24 mouse cellular contexts compared by ENCODE assay signal in the genomic region with DNA sequence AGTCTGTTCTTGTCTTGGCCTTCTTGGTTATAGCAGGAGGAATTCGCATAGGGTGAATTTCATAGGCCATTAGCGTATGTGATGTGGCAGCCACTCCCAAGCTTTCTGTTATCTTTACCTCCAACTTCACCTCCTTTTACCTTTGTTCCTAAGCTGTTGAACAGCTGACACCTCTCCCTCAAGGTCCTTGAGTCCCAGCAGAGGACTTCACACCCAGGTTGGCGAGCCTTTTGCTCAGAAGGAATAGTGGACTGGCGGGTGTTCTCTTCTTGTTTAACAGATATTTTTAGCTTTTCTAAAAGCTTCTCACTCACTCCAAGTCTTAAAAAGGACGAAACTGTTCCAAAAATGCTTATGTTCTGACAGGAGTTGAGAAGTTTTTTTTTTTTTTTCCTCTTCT.
DNase-seq lines count a peak whose midpoint lies in the region; ATAC-seq and TF ChIP-seq lines count a peak whose summit lies in the region.
"Had no signal": no experiment of that assay in that cellular context is flagged by ENCODE, and none has a peak within 500 bp of the region (broad histone marks: within the 10 kb centered on the region; RNA-seq: fewer than 3 reads in every experiment).

No protein-coding gene starts in this region.

- no peak for DNase-seq in frontal cortex, adult 2 months (ENCODE audit: extremely low spot score in 1 of 2, low spot score in 1 of 2)
- peak; percentile 68 for DNase-seq in midbrain, embryonic 11.5 days (ENCODE audit: low spot score, missing footprints)
- DNase-seq: adrenal gland, adult 8-10 months; adrenal gland, postnatal 14 days; adrenal gland, postnatal 36 days; B cell, adult 2 months; cerebellum, adult 11-12 months; cerebellum, adult 2 months; cerebellum, adult 9-10 months; cerebellum, postnatal 10 days; cerebellum, postnatal 25 days had no signal

- TF ChIP-seq CTCF in intestine, postnatal 0 days (IDR thresholded peaks at IDR 0.05; ENCODE audit: low read depth) = no peak

- no peaks in the 10 kb centered on the region for H3K36me3 ChIP-seq in intestine, embryonic 16.5 days (ENCODE audit: control insufficient read depth, insufficient read depth, low read length)
- no peaks in the 10 kb centered on the region for H3K36me3 ChIP-seq in intestine, postnatal 0 days (ENCODE audit: control insufficient read depth, insufficient read depth)
- H3K36me3 ChIP-seq in midbrain, embryonic 11.5 days (ENCODE audit: control insufficient read depth, insufficient read depth, low read length) = no peaks in the 10 kb centered on the region
- no peaks in the 10 kb centered on the region for H3K36me3 ChIP-seq in midbrain, embryonic 13.5 days
- H3K36me3 ChIP-seq: embryonic facial prominence, embryonic 10.5 days; embryonic facial prominence, embryonic 12.5 days; forebrain, embryonic 15.5 days; G1E had no signal

- WGBS in intestine, embryonic 16.5 days = 76% methylated on average over 5 of the region's 5 CpGs
- WGBS in intestine, postnatal 0 days = 57% methylated on average over 5 of the region's 5 CpGs
- WGBS in midbrain, embryonic 11.5 days = 93% methylated on average over 5 of the region's 5 CpGs
- WGBS in midbrain, embryonic 13.5 days = 89% methylated on average over 5 of the region's 5 CpGs

- H3K4me1 ChIP-seq in intestine, embryonic 16.5 days (ENCODE audit: control insufficient read depth, insufficient read depth, low read length) = no peaks in the 10 kb centered on the region
- no peaks in the 10 kb centered on the region for H3K4me1 ChIP-seq in intestine, postnatal 0 days (replicated peaks; ENCODE audit: control insufficient read depth, insufficient read depth, low read length)
- no peaks in the 10 kb centered on the region for H3K4me1 ChIP-seq in midbrain, embryonic 11.5 days (ENCODE audit: control insufficient read depth, insufficient read depth, low read length)
- no peaks in the 10 kb centered on the region for H3K4me1 ChIP-seq in midbrain, embryonic 13.5 days (replicated peaks)
- H3K4me1 ChIP-seq: embryonic facial prominence, embryonic 10.5 days; embryonic facial prominence, embryonic 12.5 days; forebrain, embryonic 13.5 days; forebrain, embryonic 15.5 days had no signal

- no peak overlapping the region for H3K27ac ChIP-seq in intestine, embryonic 16.5 days (ENCODE audit: low read length)
- no peak overlapping the region for H3K27ac ChIP-seq in intestine, postnatal 0 days (ENCODE audit: low read depth, low read length)
- no peak overlapping the region for H3K27ac ChIP-seq in midbrain, embryonic 11.5 days (ENCODE audit: low read depth, low read length)
- H3K27ac ChIP-seq in midbrain, embryonic 13.5 days = no peak overlapping the region
- H3K27ac ChIP-seq: embryonic facial prominence, embryonic 10.5 days; embryonic facial prominence, embryonic 12.5 days; forebrain, embryonic 13.5 days; forebrain, embryonic 15.5 days had no signal

- peak; percentile 38; the same call in 1 of the 2 replicates for ATAC-seq in frontal cortex, adult (ENCODE audit: low TSS enrichment)
- ATAC-seq in intestine, embryonic 16.5 days = peak; percentile 31; the same call in 1 of the 2 replicates
- no peak for ATAC-seq in intestine, postnatal 0 days
- no peak for ATAC-seq in midbrain, embryonic 11.5 days (ENCODE audit: low FRiP score)
- ATAC-seq in midbrain, embryonic 13.5 days = no peak
- ATAC-seq: activated CD4-positive, CD25-positive, alpha-beta regulatory T cell, adult 4 months; CD4-positive, CD25-positive, alpha-beta regulatory T cell, adult 4 months; forebrain, embryonic 13.5 days; forebrain, embryonic 15.5 days; Patski had no signal

- H3K4me3 ChIP-seq in intestine, embryonic 16.5 days (ENCODE audit: low read length) = no peak overlapping the region
- no peak overlapping the region for H3K4me3 ChIP-seq in intestine, postnatal 0 days (ENCODE audit: low read depth, low read length)
- no peak overlapping the region for H3K4me3 ChIP-seq in midbrain, embryonic 11.5 days (ENCODE audit: low read depth, low read length)
- H3K4me3 ChIP-seq in midbrain, embryonic 13.5 days (replicated peaks) = no peak overlapping the region
- H3K4me3 ChIP-seq: embryonic facial prominence, embryonic 10.5 days; embryonic facial prominence, embryonic 12.5 days; forebrain, embryonic 13.5 days; forebrain, embryonic 15.5 days had no signal

- H3K9ac ChIP-seq in intestine, embryonic 16.5 days (ENCODE audit: low read depth, low read length) = no peak overlapping the region
- no peak overlapping the region for H3K9ac ChIP-seq in intestine, postnatal 0 days (ENCODE audit: low read depth, low read length)
- no peak overlapping the region for H3K9ac ChIP-seq in midbrain, embryonic 11.5 days (ENCODE audit: low read length)
- no peak overlapping the region for H3K9ac ChIP-seq in midbrain, embryonic 13.5 days (replicated peaks)
- H3K9ac ChIP-seq: embryonic facial prominence, embryonic 12.5 days; forebrain, embryonic 13.5 days; forebrain, embryonic 15.5 days had no signal

- no peaks in the 10 kb centered on the region for H3K27me3 ChIP-seq in intestine, embryonic 16.5 days (replicated peaks; ENCODE audit: control insufficient read depth, insufficient read depth, low read length)
- no peaks in the 10 kb centered on the region for H3K27me3 ChIP-seq in intestine, postnatal 0 days (replicated peaks; ENCODE audit: control insufficient read depth, insufficient read depth, low read length)
- H3K27me3 ChIP-seq in midbrain, embryonic 11.5 days (ENCODE audit: control insufficient read depth, insufficient read depth, low read length) = no peaks in the 10 kb centered on the region
- no peaks in the 10 kb centered on the region for H3K27me3 ChIP-seq in midbrain, embryonic 13.5 days
- H3K27me3 ChIP-seq: CH12.LX; embryonic facial prominence, embryonic 12.5 days; forebrain, embryonic 13.5 days; forebrain, embryonic 15.5 days; Patski had no signal

- H3K4me2 ChIP-seq in intestine, embryonic 16.5 days (ENCODE audit: low read depth, low read length) = no peak overlapping the region
- no peak overlapping the region for H3K4me2 ChIP-seq in intestine, postnatal 0 days (replicated peaks; ENCODE audit: low read depth)
- no peak overlapping the region for H3K4me2 ChIP-seq in midbrain, embryonic 11.5 days
- no peak overlapping the region for H3K4me2 ChIP-seq in midbrain, embryonic 13.5 days (replicated peaks)
- H3K4me2 ChIP-seq: embryonic facial prominence, embryonic 12.5 days; forebrain, embryonic 13.5 days; forebrain, embryonic 15.5 days had no signal

- H3K9me3 ChIP-seq in intestine, embryonic 16.5 days (ENCODE audit: control insufficient read depth, low read length) = no peaks in the 10 kb centered on the region
- H3K9me3 ChIP-seq in intestine, postnatal 0 days (ENCODE audit: control insufficient read depth) = no peaks in the 10 kb centered on the region
- H3K9me3 ChIP-seq in midbrain, embryonic 11.5 days (ENCODE audit: control insufficient read depth, low read length) = no peaks in the 10 kb centered on the region
- no peaks in the 10 kb centered on the region for H3K9me3 ChIP-seq in midbrain, embryonic 13.5 days
- H3K9me3 ChIP-seq: embryonic facial prominence, embryonic 10.5 days; embryonic facial prominence, embryonic 12.5 days; forebrain, embryonic 13.5 days; forebrain, embryonic 15.5 days had no signal

Comparison
In these comparisons a context has a peak if more than half of its experiments do, and no peak if none do; other contexts are left out.
1. ATAC-seq: peak in frontal cortex, adult (single experiment) and intestine, embryonic 16.5 days (single experiment); none in intestine, postnatal 0 days (single experiment), midbrain, embryonic 11.5 days (single experiment) and midbrain, embryonic 13.5 days (single experiment).